26 mouse cellular contexts compared by ENCODE assay signal in genomic region chr9:104581921-104582624, GRCm38 (mm10). TPM values are rescaled to one million over a fixed set of nuclear protein-coding genes. Genes with fewer than 3 reads are reported as not detected.
DNase-seq lines count a peak whose midpoint lies in the region; ATAC-seq and TF ChIP-seq lines count a peak whose summit lies in the region.
"Had no signal": no experiment of that assay in that cellular context is flagged by ENCODE, and none has a peak within 500 bp of the region (broad histone marks: within the 10 kb centered on the region; RNA-seq: fewer than 3 reads in every experiment).

No protein-coding gene starts in this region.

- no peak for ATAC-seq in kidney, embryonic 15.5 days (replicated peaks; ENCODE audit: low FRiP score)
- no peak for ATAC-seq in kidney, embryonic 14.5 days (ENCODE audit: low FRiP score, low TSS enrichment)
- peak; percentile 57; the same call in 1 of the 2 replicates for ATAC-seq in lung, embryonic 15.5 days (ENCODE audit: borderline replicate concordance, extremely low read depth, low FRiP score, low TSS enrichment)
- no peak for ATAC-seq in lung, postnatal 0 days
- ATAC-seq: CD4-positive, CD25-positive, alpha-beta regulatory T cell, adult 4 months; forebrain, embryonic 14.5 days; forebrain, postnatal 0 days had no signal

- 45% methylated on average over 6 of the region's 6 CpGs for WGBS in kidney, adult 2 months
- WGBS in kidney, embryonic 15.5 days = 49% methylated on average over 6 of the region's 6 CpGs
- 50% methylated on average over 6 of the region's 6 CpGs for WGBS in kidney, embryonic 14.5 days
- 50% methylated on average over 6 of the region's 6 CpGs for WGBS in lung, embryonic 15.5 days
- 44% methylated on average over 6 of the region's 6 CpGs for WGBS in lung, postnatal 0 days

- TF ChIP-seq EP300 in lung, postnatal 0 days (IDR thresholded peaks at IDR 0.05) = no peak

- H3K27me3 ChIP-seq in kidney, adult 2 months (replicated peaks; ENCODE audit: control insufficient read depth, insufficient read depth, low read length) = no peaks in the 10 kb centered on the region
- H3K27me3 ChIP-seq in kidney, embryonic 15.5 days = no peaks in the 10 kb centered on the region; the same call in 1 of the 2 replicates
- no peaks in the 10 kb centered on the region for H3K27me3 ChIP-seq in kidney, embryonic 14.5 days (ENCODE audit: control insufficient read depth, insufficient read depth, low read length)
- no peaks in the 10 kb centered on the region; the same call in 1 of the 2 replicates for H3K27me3 ChIP-seq in lung, embryonic 15.5 days
- H3K27me3 ChIP-seq in lung, postnatal 0 days (replicated peaks; ENCODE audit: insufficient read depth, low read length) = no peaks in the 10 kb centered on the region
- H3K27me3 ChIP-seq: embryonic facial prominence, embryonic 12.5 days; heart, embryonic 13.5 days had no signal

- peak overlapping the region; percentile 59 for H3K27ac ChIP-seq in kidney, adult 2 months (ENCODE audit: insufficient read depth, low read depth, low read length)
- H3K27ac ChIP-seq in kidney, embryonic 15.5 days = no peak overlapping the region
- H3K27ac ChIP-seq in kidney, embryonic 14.5 days (ENCODE audit: low read depth, low read length) = no peak overlapping the region
- no peak overlapping the region for H3K27ac ChIP-seq in lung, embryonic 15.5 days
- no peak overlapping the region for H3K27ac ChIP-seq in lung, postnatal 0 days (ENCODE audit: low read length)
- H3K27ac ChIP-seq: embryonic facial prominence, embryonic 12.5 days; embryonic facial prominence, embryonic 15.5 days; gastrocnemius, adult 2 months; heart, embryonic 10.5 days; heart, embryonic 13.5 days; hindbrain, embryonic 14.5 days had no signal

- H3K4me2 ChIP-seq in kidney, embryonic 15.5 days = peak overlapping the region; percentile 23
- no peak overlapping the region for H3K4me2 ChIP-seq in kidney, embryonic 14.5 days (replicated peaks; ENCODE audit: low read depth, low read length)
- no peak overlapping the region for H3K4me2 ChIP-seq in lung, embryonic 15.5 days
- H3K4me2 ChIP-seq in lung, postnatal 0 days (replicated peaks; ENCODE audit: low read depth, low read length) = no peak overlapping the region
- H3K4me2 ChIP-seq: embryonic facial prominence, embryonic 12.5 days; embryonic facial prominence, embryonic 15.5 days; heart, embryonic 13.5 days; hindbrain, embryonic 14.5 days had no signal

- TF ChIP-seq CTCF in kidney, adult 2 months (conservative IDR thresholded peaks at IDR 0.05; ENCODE audit: insufficient read depth, insufficient read length, low read depth, low read length) = no peak
- no peak for TF ChIP-seq CTCF in lung, postnatal 0 days (IDR thresholded peaks at IDR 0.05)

- peak; percentile 76 for DNase-seq in kidney, adult 2 months
- no peak for DNase-seq in kidney, postnatal 10 days
- DNase-seq in lung, postnatal 0 days (ENCODE audit: low spot score) = no peak
- DNase-seq: adrenal gland, adult 2 months; adrenal gland, postnatal 14 days; cerebellum, adult 11 months; cerebellum, adult 2 months; cerebellum, adult 9-11 months; cerebellum, postnatal 25 days; forebrain, postnatal 0 days; gastrocnemius, adult 2 months; gastrocnemius, postnatal 14 days; heart, adult 18-20 months; heart, postnatal 14 days; heart, postnatal 4 days had no signal

- no peak overlapping the region for H3K4me3 ChIP-seq in kidney, adult 2 months (ENCODE audit: insufficient read depth, low read depth, low read length)
- H3K4me3 ChIP-seq in kidney, embryonic 15.5 days (replicated peaks) = no peak overlapping the region
- H3K4me3 ChIP-seq in kidney, embryonic 14.5 days (ENCODE audit: low read length) = no peak overlapping the region
- no peak overlapping the region for H3K4me3 ChIP-seq in lung, embryonic 15.5 days
- no peak overlapping the region for H3K4me3 ChIP-seq in lung, postnatal 0 days (ENCODE audit: low read depth, low read length)
- H3K4me3 ChIP-seq: embryonic facial prominence, embryonic 12.5 days; embryonic facial prominence, embryonic 15.5 days; gastrocnemius, adult 2 months; heart, embryonic 10.5 days; heart, embryonic 13.5 days had no signal

- no peak for TF ChIP-seq POLR2A in kidney, adult 2 months (IDR thresholded peaks at IDR 0.05; ENCODE audit: low read depth, low read length)

- no peaks in the 10 kb centered on the region for H3K9me3 ChIP-seq in kidney, embryonic 15.5 days (replicated peaks)
- no peaks in the 10 kb centered on the region for H3K9me3 ChIP-seq in kidney, embryonic 14.5 days (ENCODE audit: control insufficient read depth, low read length)
- no peaks in the 10 kb centered on the region for H3K9me3 ChIP-seq in lung, embryonic 15.5 days
- H3K9me3 ChIP-seq in lung, postnatal 0 days (ENCODE audit: low read length) = no peaks in the 10 kb centered on the region
- H3K9me3 ChIP-seq: embryonic facial prominence, embryonic 12.5 days; embryonic facial prominence, embryonic 15.5 days; heart, embryonic 10.5 days had no signal

- H3K36me3 ChIP-seq in kidney, adult 2 months (ENCODE audit: control insufficient read depth, insufficient read depth, low read length) = no peaks in the 10 kb centered on the region
- no peaks in the 10 kb centered on the region for H3K36me3 ChIP-seq in kidney, embryonic 15.5 days
- H3K36me3 ChIP-seq in kidney, embryonic 14.5 days (ENCODE audit: control insufficient read depth, insufficient read depth, low read length) = no peaks in the 10 kb centered on the region
- no peaks in the 10 kb centered on the region for H3K36me3 ChIP-seq in lung, embryonic 15.5 days
- no peaks in the 10 kb centered on the region for H3K36me3 ChIP-seq in lung, postnatal 0 days (ENCODE audit: insufficient read depth, low read length)
- H3K36me3 ChIP-seq: embryonic facial prominence, embryonic 12.5 days; embryonic facial prominence, embryonic 15.5 days; heart, embryonic 10.5 days; heart, embryonic 13.5 days had no signal

- H3K4me1 ChIP-seq in kidney, adult 2 months (ENCODE audit: control insufficient read depth, insufficient read depth, low read length) = peaks cover 6% of the 10 kb centered on the region; the same call in 1 of the 2 replicates
- peaks cover 15% of the 10 kb centered on the region for H3K4me1 ChIP-seq in kidney, embryonic 15.5 days
- 0 out of 2 replicates have a peak, but pooled peaks cover 5% of the 10 kb centered on the region for H3K4me1 ChIP-seq in kidney, embryonic 14.5 days (ENCODE audit: control insufficient read depth, insufficient read depth, low read length)
- peaks cover 9% of the 10 kb centered on the region; the same call in 1 of the 2 replicates for H3K4me1 ChIP-seq in lung, embryonic 15.5 days
- H3K4me1 ChIP-seq in lung, postnatal 0 days (ENCODE audit: insufficient read depth, low read depth, low read length) = no peaks in the 10 kb centered on the region
- H3K4me1 ChIP-seq: embryonic facial prominence, embryonic 12.5 days; embryonic facial prominence, embryonic 15.5 days; heart, embryonic 10.5 days; heart, embryonic 13.5 days had no signal

- H3K9ac ChIP-seq in kidney, embryonic 15.5 days = no peak overlapping the region
- no peak overlapping the region for H3K9ac ChIP-seq in kidney, embryonic 14.5 days (ENCODE audit: low read depth, low read length)
- H3K9ac ChIP-seq in lung, embryonic 15.5 days = no peak overlapping the region
- H3K9ac ChIP-seq in lung, postnatal 0 days (replicated peaks; ENCODE audit: low read depth) = no peak overlapping the region
- H3K9ac ChIP-seq: embryonic facial prominence, embryonic 12.5 days; embryonic facial prominence, embryonic 15.5 days; forebrain, postnatal 0 days; heart, embryonic 13.5 days; hindbrain, embryonic 14.5 days had no signal

RNA-seq across cellular contexts. Expression of gene Cpne4, which starts 35.0 kb away (rescaled TPM):
- polyA plus RNA-seq in kidney, adult 2 months (2012; rRNA removed) = 7.2 and 7.4 TPM in 2 replicates
- 0.12 and 0.16 TPM in 2 replicates for polyA plus RNA-seq in kidney, embryonic 15.5 days (2015; fragmentation: Nextera tagmentation; extraction: Ambion mirVana)
- 0.26 TPM in 1 of 2 replicates, not detected in the other for polyA plus RNA-seq in kidney, embryonic 14.5 days (2014; fragmentation: Nextera tagmentation; extraction: Ambion mirVana)
- 0.26 and 0.30 TPM in 2 replicates for polyA plus RNA-seq in lung, embryonic 15.5 days (2015; fragmentation: Nextera tagmentation; extraction: Ambion mirVana)
- polyA plus RNA-seq in lung, postnatal 0 days (2015; fragmentation: Nextera tagmentation; extraction: Ambion mirVana) = 0.16 and 0.18 TPM in 2 replicates
- polyA plus RNA-seq: adrenal gland, adult 2 months; C2C12; CD4-positive, CD25-positive, alpha-beta regulatory T cell, adult 4 months had no signal
